Mouse (Mus musculus): ENCODE results near the gene Gng7.

GRCm38 (mm10) chr10:80968106-80968505 is 46.6 kb downstream of the Gng7 start:
- TF ChIP-seq CTCF (IDR thresholded peaks at IDR 0.05; ENCODE audit: insufficient read depth, low read depth, low read length) = no peak
- no peak for TF ChIP-seq POLR2A (IDR thresholded peaks at IDR 0.05; ENCODE audit: insufficient read depth, low read depth, low read length)

Data from olfactory bulb, adult 2 months (tissue).